Mouse (Mus musculus) thymus, adult 2 months (tissue): ENCODE results near the gene Iqcf1. TPM values are rescaled to one million over a fixed set of nuclear protein-coding genes. Genes with fewer than 3 reads are reported as not detected.
A peak's percentile ranks its signal among the peaks of the same experiment; 100 is the strongest.

ENCODE experiments used
- DNase-seq: peaks from one replicate; pipeline ENCODE4 v3.0.0; 2021
- H3K27ac ChIP-seq: fragments of 200-500 bp; 2 replicates; pipeline ENCODE4 v1.5.1; 2012; ENCODE audit warnings: low read length, control low read depth; ENCODE audit not compliant: control insufficient read depth, insufficient read depth
- H3K27me3 ChIP-seq: fragments of 200-500 bp; 2 replicates; pipeline ENCODE4 v1.6.1; 2012; ENCODE audit warnings: mild to moderate bottlenecking, low read length, moderate library complexity, mixed read lengths; ENCODE audit not compliant: control insufficient read depth, insufficient read depth
- H3K36me3 ChIP-seq: fragments of 200-500 bp; 2 replicates; pipeline ENCODE4 v1.6.1; 2012; ENCODE audit warnings: mild to moderate bottlenecking, low read length, moderate library complexity; ENCODE audit not compliant: control insufficient read depth, insufficient read depth
- H3K4me1 ChIP-seq: fragments of 200-500 bp; replicated peaks from 2 replicates; pipeline ENCODE4 v1.6.1; 2012; ENCODE audit warnings: low read length; ENCODE audit not compliant: control insufficient read depth, insufficient read depth
- H3K4me3 ChIP-seq: fragments of 200-500 bp; 2 replicates; pipeline ENCODE4 v1.5.1; 2012; ENCODE audit warnings: mild to moderate bottlenecking, low read length, control low read depth, moderate library complexity; ENCODE audit not compliant: control insufficient read depth, insufficient read depth
- CTCF ChIP-seq: fragments of 200-500 bp; IDR thresholded peaks from 2 replicates; pipeline ENCODE4 v1.5.1; 2012; ENCODE audit warnings: mild to moderate bottlenecking, control low read depth, low read length, moderate library complexity, borderline replicate concordance; ENCODE audit not compliant: control insufficient read depth, poor library complexity, insufficient read depth; ENCODE audit errors: extremely low read depth
- POLR2A ChIP-seq: fragments of 200-500 bp; IDR thresholded peaks from 2 replicates; pipeline ENCODE4 v1.6.1; 2012; ENCODE audit warnings: mild to moderate bottlenecking, low read length, control low read depth, moderate library complexity; ENCODE audit not compliant: control insufficient read depth, poor library complexity, insufficient read depth; ENCODE audit errors: extremely low read depth
- WGBS: fragments of 180-500 bp; shearing (Covaris S2); methylation state at CpG from one replicate; pipeline ENCODE4 v1.1.7; 2018; 5-methylcytosine and 5-hydroxymethylcytosine counted together
- polyA plus RNA-seq: library from polyadenylated mRNA; depleted of rRNA; stranded (reverse); fragments of >200 nt; gene quantifications from 2 replicates; pipeline ENCODE4 v1.2.3, GENCODE M21; 2012

Iqcf1 gene
- polyA plus RNA-seq, 1 experiment, result not detected

DNA sequence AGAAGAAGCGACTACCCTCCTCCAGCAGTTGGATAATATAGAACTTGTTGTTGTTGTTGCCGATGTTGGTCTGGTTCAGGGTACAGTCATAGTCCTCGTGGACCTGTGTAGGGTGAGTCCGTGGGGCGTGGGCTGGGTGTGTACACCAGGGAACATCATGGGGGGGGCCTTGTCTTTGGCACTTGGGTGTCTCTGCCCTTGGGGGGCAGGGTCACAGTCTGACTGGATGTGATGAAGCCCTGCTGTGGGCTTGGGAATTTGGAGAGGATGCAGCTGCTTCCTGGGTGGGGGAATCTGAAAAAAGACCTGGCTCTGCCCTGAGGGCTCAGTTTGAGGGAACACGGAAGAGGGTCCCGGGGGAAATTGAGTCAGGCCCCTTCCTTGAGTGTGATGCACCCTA is 24.7 kb upstream of the Iqcf1 start:
- Histone ChIP-seq H3K27me3 (no peaks in the 10 kb centered on the region), H3K4me3 (no peak overlapping the region), H3K4me1 (peaks cover 31% of the 10 kb centered on the region), H3K27ac (no peak overlapping the region), H3K36me3 (no peaks in the 10 kb centered on the region)
- TF ChIP-seq CTCF, result no peak
- no peak for TF ChIP-seq POLR2A
- peak; percentile 32 for DNase-seq
- 78% methylated on average over 7 of the region's 7 CpGs for WGBS

DNA sequence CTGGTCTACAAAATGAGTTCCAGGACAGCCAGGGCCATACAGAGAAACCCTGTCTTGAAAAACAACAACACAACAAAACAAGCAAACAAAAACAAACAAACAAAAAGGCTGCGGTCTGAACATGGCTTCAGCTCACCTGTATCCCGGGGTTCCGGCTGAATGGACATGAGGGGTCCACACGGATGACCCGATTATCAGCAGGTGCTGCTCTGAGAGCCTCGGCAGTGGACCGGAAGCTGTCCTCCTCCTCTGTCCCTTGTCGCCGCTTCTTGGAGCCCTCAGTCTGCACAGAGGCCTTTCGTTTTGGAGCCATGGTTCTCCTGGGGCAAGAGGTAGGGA is 24.1 kb upstream of the Iqcf1 start, which contains the start of gene Rrp9:
TSS of gene Rrp9 (plus strand) at position 301 of the 339 bp plus-strand sequence.
- WGBS, result 29% methylated on average over 10 of the region's 10 CpGs
- Histone ChIP-seq H3K4me3 (peak within 1 kb of the TSS; percentile 46), H3K4me1 (peaks cover 31% of the 10 kb centered on the region), H3K27ac (peak within 1 kb of the TSS; percentile 66), H3K27me3 (no peaks in the 10 kb centered on the region), H3K36me3 (no peaks in the 10 kb centered on the region)
- no peak for TF ChIP-seq POLR2A
- TF ChIP-seq CTCF, result no peak
- no peak for DNase-seq

DNA sequence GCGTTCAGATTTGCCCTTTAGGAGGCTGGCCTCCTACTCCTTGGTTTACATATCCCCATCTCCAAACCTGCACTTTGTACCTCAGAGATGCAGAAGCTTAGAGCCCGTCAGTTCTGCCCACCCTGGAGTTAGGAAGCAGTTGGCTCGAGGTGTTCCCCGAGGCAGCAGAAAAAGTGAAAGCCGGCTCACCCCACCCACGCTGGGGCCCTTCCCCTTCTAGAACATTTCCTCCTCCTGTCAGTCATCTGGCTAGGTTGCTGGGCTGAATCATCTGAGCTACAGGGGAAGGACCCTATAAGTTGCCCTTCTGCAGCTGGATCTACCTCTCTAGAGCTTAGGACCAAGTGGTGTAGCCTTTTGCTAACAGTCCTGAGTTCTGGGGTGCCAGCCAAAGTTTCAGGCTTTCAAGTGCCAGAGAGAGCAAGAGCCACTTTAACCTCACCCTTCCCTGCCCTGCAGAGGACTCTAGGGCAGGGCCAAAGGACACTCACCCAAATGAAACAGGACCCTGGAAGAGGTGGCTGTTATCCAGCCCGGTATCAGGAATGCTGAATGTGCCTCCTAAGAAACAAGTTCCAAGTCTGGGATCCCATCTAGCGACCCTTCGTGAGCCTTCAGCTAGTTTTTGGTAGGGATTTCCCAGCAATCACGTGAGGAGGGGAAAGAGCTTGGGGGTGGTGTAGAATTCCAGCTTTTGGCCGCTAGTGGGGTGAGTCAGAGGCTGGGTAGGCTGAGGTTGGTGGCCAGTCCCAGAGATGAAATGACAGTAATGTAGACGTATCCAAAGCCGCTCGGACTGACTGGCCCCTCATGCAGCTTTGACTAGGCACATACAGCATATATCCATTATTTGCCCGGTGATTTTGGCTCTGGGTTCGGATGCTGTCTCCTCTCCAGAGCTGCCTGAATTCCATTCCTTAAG is 23.5 kb upstream of the Iqcf1 start:
- peak; percentile 79 for DNase-seq
- 12% methylated on average over 16 of the region's 16 CpGs for WGBS
- peak overlapping the region; percentile 66 for H3K27ac ChIP-seq
- no peak for TF ChIP-seq POLR2A
- TF ChIP-seq CTCF, result no peak
- no peaks in the 10 kb centered on the region for H3K27me3 ChIP-seq
- H3K4me3 ChIP-seq, result peak overlapping the region; percentile 46
- H3K36me3 ChIP-seq, result no peaks in the 10 kb centered on the region
- H3K4me1 ChIP-seq, result peaks cover 31% of the 10 kb centered on the region

DNA sequence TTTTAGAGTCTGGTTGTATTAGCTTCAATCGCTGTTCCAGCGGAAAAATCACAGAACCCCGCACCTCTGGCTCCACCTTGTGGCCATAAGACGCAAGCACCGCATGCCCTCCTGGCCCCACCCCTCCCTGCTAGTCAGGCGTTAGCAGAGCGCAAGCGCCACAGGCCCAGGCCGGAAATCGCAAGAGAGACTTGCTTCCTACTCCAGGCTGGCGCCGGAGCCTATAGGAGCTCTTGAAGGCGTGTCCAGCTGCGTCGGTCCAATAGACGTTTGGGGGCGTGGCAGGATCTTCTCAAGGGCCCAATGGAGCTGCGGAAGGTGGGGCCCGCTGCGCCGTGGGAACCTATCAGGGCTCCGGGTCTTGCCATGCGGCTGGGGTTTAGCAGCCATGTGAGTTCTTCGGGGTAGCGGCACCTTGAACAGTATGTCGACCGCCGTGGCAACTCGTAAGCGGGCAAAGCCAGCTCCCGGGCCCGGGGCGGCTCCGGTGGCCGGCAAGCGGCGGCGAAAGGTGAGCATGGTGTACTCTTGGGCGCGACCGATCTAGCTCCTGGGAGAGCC is 22.8 kb upstream of the Iqcf1 start, which contains the start of gene Parp3:
TSS of gene Parp3 (minus strand) at position 26 of the 561 bp plus-strand sequence.
- Histone ChIP-seq H3K36me3 (no peaks in the 10 kb centered on the region), H3K27me3 (no peaks in the 10 kb centered on the region), H3K4me3 (peak within 1 kb of the TSS; percentile 53), H3K4me1 (peaks cover 31% of the 10 kb centered on the region), H3K27ac (peak within 1 kb of the TSS; percentile 66)
- WGBS, result under 1% methylated on average over 41 of the region's 41 CpGs
- TF ChIP-seq POLR2A, result peak; percentile 61
- peak; percentile 97 for TF ChIP-seq CTCF
- peak; percentile 97 for DNase-seq

DNA sequence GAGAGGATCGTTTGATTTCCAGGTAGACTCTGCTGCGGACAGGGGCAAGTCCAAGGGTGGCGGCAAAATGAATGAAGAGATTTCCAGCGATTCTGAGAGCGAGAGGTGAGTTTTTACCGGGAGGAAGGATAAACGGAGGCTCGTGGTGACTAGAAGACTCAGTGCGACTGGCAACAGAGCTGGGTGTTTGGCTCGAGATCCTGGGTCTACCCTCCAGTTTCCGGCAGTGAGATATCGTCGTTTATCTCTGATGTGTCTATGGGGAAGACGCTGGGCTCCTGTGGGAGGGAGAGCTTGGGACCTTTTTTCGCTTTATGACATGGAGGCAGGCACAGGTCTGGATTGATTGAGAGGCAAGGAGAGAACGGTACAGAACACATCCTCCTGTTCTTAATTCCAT is 22.1 kb upstream of the Iqcf1 start:
- H3K4me3 ChIP-seq, result peak overlapping the region; percentile 53
- no peaks in the 10 kb centered on the region for H3K27me3 ChIP-seq
- TF ChIP-seq CTCF (no peak), POLR2A (no peak)
- 2% methylated on average over 16 of the region's 16 CpGs for WGBS
- no peak for DNase-seq
- no peak overlapping the region for H3K27ac ChIP-seq
- peaks cover 31% of the 10 kb centered on the region for H3K4me1 ChIP-seq
- no peaks in the 10 kb centered on the region for H3K36me3 ChIP-seq

DNA sequence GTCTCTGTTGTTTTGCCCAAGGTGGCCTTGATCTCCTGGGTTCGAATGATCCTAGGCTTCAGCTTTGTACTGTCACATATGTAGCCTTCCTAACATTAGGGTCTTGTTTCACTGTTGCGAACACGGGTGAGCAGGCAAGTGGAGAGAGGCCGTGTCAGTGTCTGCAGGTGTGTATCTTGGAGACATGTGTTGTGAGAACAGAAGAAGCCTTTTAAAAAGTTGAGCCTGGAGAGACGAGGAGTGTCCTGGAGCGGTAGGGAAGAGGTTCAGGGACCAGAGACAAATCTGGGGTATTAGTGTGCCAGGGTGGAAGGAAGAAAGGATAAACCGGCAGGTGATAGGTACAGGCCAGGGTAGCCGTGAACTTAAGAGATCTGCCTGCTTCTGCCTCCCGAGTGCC is 21.7 kb upstream of the Iqcf1 start:
- no peak for DNase-seq
- Histone ChIP-seq H3K27me3 (no peaks in the 10 kb centered on the region), H3K4me3 (peak overlapping the region; percentile 53; the same call in 1 of the 2 replicates), H3K27ac (no peak overlapping the region), H3K36me3 (no peaks in the 10 kb centered on the region), H3K4me1 (peaks cover 31% of the 10 kb centered on the region)
- WGBS, result 80% methylated on average over 9 of the region's 9 CpGs
- no peak for TF ChIP-seq CTCF
- TF ChIP-seq POLR2A, result no peak

DNA sequence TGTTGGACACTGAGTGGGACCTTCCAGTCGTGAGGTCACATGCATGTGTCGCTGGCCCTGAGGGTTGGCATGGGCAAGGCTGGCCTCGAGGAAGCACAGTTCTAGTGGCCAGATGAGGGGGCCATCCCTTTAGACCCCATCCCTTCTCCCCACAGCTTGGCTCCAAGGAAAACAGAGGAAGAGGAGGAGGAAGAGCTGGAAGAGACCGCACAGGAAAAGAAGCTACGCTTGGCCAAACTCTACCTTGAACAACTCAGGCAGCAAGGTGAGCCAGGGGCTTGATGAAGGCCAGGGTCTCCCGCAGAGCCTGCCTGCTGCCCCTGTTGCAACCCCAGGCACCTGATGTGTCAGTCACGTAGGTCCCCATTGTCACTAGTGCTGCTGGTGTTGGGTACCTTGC is 19.2 kb upstream of the Iqcf1 start:
- WGBS, result 97% methylated on average over 7 of the region's 7 CpGs
- no peak for TF ChIP-seq CTCF
- TF ChIP-seq POLR2A, result no peak
- no peak overlapping the region for H3K4me3 ChIP-seq
- no peaks in the 10 kb centered on the region for H3K36me3 ChIP-seq
- H3K27ac ChIP-seq, result no peak overlapping the region
- DNase-seq, result no peak
- no peaks in the 10 kb centered on the region for H3K27me3 ChIP-seq
- H3K4me1 ChIP-seq, result peaks cover 21% of the 10 kb centered on the region
